Mouse (Mus musculus): ENCODE measurements around the gene Agl. TPM values are rescaled to one million over a fixed set of nuclear protein-coding genes. Genes with fewer than 3 reads are reported as not detected.
"Not testable (repeated sequence)": the region's sequence is repeated elsewhere in the genome, so short reads cannot be mapped to it uniquely, and the experiment has no call there.

The Agl gene
- polyA plus RNA-seq, 1 experiment from 2014 or later = 150 TPM

DNA sequence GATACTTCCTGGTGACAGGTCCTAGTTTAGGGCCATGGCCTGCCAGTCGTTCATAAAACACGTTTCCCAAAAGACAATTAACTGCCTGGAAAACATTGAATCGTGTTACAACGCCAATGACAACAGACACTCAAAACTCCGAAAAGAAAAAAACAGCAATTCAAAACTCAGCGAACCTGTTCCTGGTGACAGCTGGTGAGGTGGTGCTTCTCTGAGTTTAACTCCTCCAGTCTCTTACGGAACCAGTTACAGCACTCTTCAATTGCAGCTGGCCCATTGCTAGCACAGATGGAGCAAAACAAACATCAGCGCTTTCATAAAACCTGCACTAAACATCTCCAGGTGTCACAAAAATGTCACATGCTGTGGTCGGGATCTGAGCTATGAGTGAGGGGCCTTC is 21.4 kb downstream of the Agl start:
- H3K9me3 ChIP-seq (replicated peaks) = no peaks in the 10 kb centered on the region
- 83% methylated on average over 9 of the region's 9 CpGs for WGBS
- no peak overlapping the region for H3K9ac ChIP-seq
- H3K27ac ChIP-seq = no peak overlapping the region
- H3K36me3 ChIP-seq = peaks cover 90% of the 10 kb centered on the region
- no peaks in the 10 kb centered on the region for H3K27me3 ChIP-seq
- H3K4me2 ChIP-seq = no peak overlapping the region
- no peaks in the 10 kb centered on the region for H3K4me1 ChIP-seq (replicated peaks)
- ATAC-seq (replicated peaks; ENCODE audit: insufficient number of reproducible peaks, insufficient read depth, low FRiP score, low read depth) = no peak
- H3K4me3 ChIP-seq = no peak overlapping the region

DNA sequence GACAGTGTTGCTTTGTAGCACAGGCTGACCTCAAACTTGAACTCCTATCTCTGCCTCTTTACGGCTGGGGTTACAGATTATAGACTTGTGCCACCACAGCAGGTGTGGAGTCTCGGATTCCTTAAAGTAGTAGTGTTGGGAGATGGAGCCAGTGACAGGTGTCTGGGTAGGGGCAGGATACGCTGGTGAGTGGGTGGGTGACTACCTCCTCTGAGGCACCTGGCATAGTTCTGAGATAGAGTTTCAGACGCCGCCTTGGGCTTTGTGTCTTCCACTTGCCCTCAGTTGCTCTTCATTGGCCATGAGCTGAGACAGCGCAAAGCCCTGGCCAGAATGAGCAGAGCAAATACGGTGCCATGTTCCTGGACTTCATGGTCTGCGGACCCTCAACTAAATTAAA is 22.1 kb downstream of the Agl start:
- 95% methylated on average over 8 of the region's 8 CpGs for WGBS

DNA sequence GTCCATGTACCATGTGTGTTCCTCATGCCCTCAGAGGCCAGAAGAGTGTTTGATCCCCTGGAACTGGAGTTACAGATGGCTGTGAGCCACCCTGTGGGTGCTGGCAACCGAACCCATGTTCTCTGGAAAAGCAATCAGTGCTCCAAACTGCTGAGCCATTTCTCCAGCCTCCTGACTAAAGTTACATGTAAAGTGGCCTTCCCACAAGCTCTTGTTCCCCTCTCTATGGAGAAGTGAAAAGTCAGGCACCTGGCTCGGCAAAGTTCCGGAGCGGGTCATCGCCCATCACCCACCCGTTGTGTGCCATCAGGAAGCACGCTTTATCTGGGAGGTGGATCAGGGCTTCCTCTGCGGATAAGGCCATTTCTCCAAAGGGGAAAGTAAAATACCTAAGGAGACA is 23.2 kb downstream of the Agl start:
- WGBS = 88% methylated on average over 8 of the region's 8 CpGs
- peaks cover 90% of the 10 kb centered on the region for H3K36me3 ChIP-seq
- no peak overlapping the region for H3K4me3 ChIP-seq
- no peak overlapping the region for H3K9ac ChIP-seq
- no peaks in the 10 kb centered on the region for H3K27me3 ChIP-seq
- H3K27ac ChIP-seq = no peak overlapping the region
- H3K4me1 ChIP-seq (replicated peaks) = no peaks in the 10 kb centered on the region
- no peaks in the 10 kb centered on the region for H3K9me3 ChIP-seq (replicated peaks)
- ATAC-seq (replicated peaks; ENCODE audit: insufficient number of reproducible peaks, insufficient read depth, low FRiP score, low read depth) = no peak
- H3K4me2 ChIP-seq = no peak overlapping the region

More for the DNA sequence above, 22.1 kb downstream of the Agl start:
- Histone ChIP-seq H3K27me3 (no peaks in the 10 kb centered on the region), H3K36me3 (peaks cover 90% of the 10 kb centered on the region), H3K4me1 (replicated peaks) (no peaks in the 10 kb centered on the region), H3K4me3 (no peak overlapping the region), H3K9me3 (replicated peaks) (no peaks in the 10 kb centered on the region), H3K27ac (no peak overlapping the region), H3K9ac (no peak overlapping the region), H3K4me2 (no peak overlapping the region)
- ATAC-seq (replicated peaks; ENCODE audit: insufficient number of reproducible peaks, insufficient read depth, low FRiP score, low read depth) = no peak

DNA sequence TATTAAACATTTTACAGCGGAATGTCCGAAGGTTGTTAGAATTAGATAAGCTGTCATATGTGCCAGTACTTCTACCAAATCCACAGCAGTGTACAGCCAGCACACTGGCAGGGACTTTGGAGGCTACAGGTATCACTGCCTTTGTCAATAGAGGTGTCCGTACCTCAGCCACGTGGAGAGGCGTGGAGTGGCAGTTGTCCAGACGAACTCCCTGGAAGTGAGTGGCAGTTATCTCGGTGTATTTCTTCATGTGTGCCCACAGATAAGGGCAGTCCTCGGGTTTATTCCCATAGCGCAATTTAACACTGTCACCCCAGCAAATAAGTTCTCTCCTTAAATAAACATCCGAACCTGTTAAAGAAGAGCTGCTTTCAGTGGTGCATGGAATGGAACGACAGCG is 23.7 kb downstream of the Agl start:
- Histone ChIP-seq H3K9ac (no peak overlapping the region), H3K27ac (no peak overlapping the region), H3K4me3 (no peak overlapping the region), H3K4me1 (replicated peaks) (no peaks in the 10 kb centered on the region), H3K4me2 (no peak overlapping the region), H3K9me3 (replicated peaks) (no peaks in the 10 kb centered on the region), H3K27me3 (no peaks in the 10 kb centered on the region), H3K36me3 (peaks cover 90% of the 10 kb centered on the region)
- 79% methylated on average over 12 of the region's 12 CpGs for WGBS
- no peak for ATAC-seq (replicated peaks; ENCODE audit: insufficient number of reproducible peaks, insufficient read depth, low FRiP score, low read depth)

DNA sequence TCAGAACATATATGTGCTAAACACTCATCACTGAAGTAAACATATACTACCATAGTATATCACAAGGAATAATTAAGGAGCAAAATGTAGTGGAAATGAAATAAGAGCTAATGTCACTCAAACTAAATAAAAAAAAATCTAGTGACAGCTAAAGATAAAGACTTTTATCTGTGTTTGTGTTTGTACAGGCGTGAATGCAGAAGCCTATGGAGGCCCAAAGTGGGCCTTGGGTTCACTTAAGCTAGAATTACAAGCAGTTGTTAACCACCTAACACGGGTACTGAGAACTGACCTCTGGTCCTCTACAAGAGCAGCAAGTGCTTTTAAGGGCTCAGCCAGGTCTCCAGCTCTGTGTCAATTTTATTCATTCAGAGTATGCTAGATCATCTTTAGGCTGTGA is 31.0 kb downstream of the Agl start:
- H3K9me3 ChIP-seq (replicated peaks) = no peaks in the 10 kb centered on the region
- H3K4me2 ChIP-seq = no peak overlapping the region
- peaks cover 91% of the 10 kb centered on the region for H3K36me3 ChIP-seq
- no peaks in the 10 kb centered on the region for H3K4me1 ChIP-seq (replicated peaks)
- no peaks in the 10 kb centered on the region for H3K27me3 ChIP-seq
- H3K4me3 ChIP-seq = no peak overlapping the region
- no peak overlapping the region for H3K27ac ChIP-seq
- no peak for ATAC-seq (replicated peaks; ENCODE audit: insufficient number of reproducible peaks, insufficient read depth, low FRiP score, low read depth)
- no peak overlapping the region for H3K9ac ChIP-seq
- WGBS = 74% methylated on average over 2 of the region's 2 CpGs

DNA sequence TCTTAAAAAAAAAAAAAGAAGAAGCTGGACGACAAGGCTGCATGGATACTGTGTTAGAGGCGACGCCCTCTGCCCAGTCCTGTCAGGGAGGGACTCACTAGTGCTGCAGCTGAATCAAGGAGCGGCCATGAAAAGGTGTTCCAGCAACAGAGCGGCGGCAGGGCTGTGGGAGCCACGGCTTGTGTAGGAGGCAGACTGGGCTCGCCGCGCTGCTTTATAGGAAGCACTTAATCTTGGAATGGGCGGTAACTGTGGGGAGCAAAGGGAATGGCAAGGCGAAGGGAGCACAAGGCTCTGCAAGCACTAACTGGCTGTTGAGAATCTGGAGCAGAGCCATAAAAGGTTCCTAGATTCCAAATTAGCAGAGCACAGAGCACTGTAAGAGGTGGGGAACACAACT is 34.1 kb downstream of the Agl start:
- Histone ChIP-seq H3K4me3 (no peak overlapping the region), H3K4me2 (no peak overlapping the region), H3K27ac (no peak overlapping the region), H3K27me3 (no peaks in the 10 kb centered on the region), H3K9me3 (replicated peaks) (no peaks in the 10 kb centered on the region), H3K36me3 (peaks cover 84% of the 10 kb centered on the region), H3K9ac (no peak overlapping the region), H3K4me1 (replicated peaks) (no peaks in the 10 kb centered on the region)
- 84% methylated on average over 12 of the region's 12 CpGs for WGBS
- no peak for ATAC-seq (replicated peaks; ENCODE audit: insufficient number of reproducible peaks, insufficient read depth, low FRiP score, low read depth)

DNA sequence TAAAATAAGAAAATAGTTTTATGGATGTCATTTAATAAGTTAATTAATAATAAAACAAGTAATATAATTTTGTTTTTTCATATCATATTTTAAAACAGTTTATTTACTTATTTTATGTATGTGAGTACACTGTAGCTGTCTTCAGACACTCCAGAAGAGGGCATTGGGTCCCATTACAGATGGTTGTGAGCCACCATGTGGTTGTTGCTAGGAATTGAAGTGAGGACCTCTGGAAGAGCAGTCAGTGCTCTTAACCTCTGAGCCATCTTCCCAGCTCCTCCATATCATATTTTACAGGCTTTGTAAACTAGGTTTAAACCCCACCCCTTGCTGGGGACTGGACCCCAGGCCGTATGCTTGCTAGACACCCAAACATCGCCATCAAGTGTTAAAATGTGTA is 36.4 kb downstream of the Agl start:
- ATAC-seq (replicated peaks; ENCODE audit: insufficient number of reproducible peaks, insufficient read depth, low FRiP score, low read depth) = no peak

DNA sequence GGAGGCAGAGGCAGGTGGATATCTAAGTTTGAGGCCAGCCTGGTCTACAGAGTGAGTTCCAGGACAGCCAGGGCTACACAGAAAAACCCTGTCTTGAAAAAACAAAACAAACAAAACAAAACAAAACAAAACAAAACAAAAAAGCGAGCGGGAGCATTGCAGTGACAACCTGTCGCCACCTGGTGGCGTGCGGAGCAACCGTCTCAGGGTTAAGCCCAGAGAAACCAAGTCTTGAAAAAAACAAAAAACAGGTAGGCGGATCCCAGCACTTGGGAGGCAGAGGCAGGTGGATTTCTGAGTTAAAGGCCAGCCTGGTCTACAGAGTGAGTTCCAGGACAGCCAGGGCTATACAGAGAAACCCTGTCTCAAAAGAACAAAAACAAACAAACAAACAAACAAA is 41.0 kb downstream of the Agl start:
- not testable (repeated sequence) for H3K27me3 ChIP-seq; H3K9ac ChIP-seq; H3K27ac ChIP-seq; H3K4me3 ChIP-seq; H3K4me1 ChIP-seq (replicated peaks); ATAC-seq (replicated peaks; ENCODE audit: insufficient number of reproducible peaks, insufficient read depth, low FRiP score, low read depth); H3K9me3 ChIP-seq (replicated peaks); H3K4me2 ChIP-seq
- H3K36me3 ChIP-seq = peaks cover 54% of the 10 kb centered on the region
- WGBS = 86% methylated on average over 7 of the region's 7 CpGs

More for the DNA sequence above, 36.4 kb downstream of the Agl start:
- WGBS = 84% methylated on average over 2 of the region's 2 CpGs
- no peaks in the 10 kb centered on the region for H3K9me3 ChIP-seq (replicated peaks)
- H3K27me3 ChIP-seq = no peaks in the 10 kb centered on the region
- H3K9ac ChIP-seq = no peak overlapping the region
- no peak overlapping the region for H3K27ac ChIP-seq
- H3K4me2 ChIP-seq = no peak overlapping the region
- peaks cover 79% of the 10 kb centered on the region for H3K36me3 ChIP-seq
- no peaks in the 10 kb centered on the region for H3K4me1 ChIP-seq (replicated peaks)
- no peak overlapping the region for H3K4me3 ChIP-seq

DNA sequence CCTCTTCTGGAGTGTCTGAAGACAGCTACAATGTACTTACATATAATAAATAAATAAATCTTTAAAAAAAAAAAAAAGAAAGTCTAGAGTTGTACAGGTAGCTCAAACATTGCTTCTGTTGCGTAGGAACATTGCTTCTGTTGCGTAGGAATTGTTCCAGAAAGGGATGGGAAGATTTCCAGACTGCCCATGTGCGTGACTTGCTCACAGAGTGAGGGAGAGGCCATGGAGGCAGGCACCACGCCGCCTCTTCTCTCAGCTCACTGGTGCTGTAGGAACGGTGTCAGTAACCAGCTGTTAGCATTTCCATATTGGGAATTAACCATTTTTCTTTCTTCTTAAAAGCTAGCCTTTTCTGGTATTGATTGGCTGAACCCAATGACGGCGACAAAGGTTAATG is 55.1 kb downstream of the Agl start:
- H3K4me3 ChIP-seq = no peak overlapping the region
- ATAC-seq (replicated peaks; ENCODE audit: insufficient number of reproducible peaks, insufficient read depth, low FRiP score, low read depth) = no peak
- no peak overlapping the region for H3K4me2 ChIP-seq
- 92% methylated on average over 8 of the region's 8 CpGs for WGBS
- H3K9me3 ChIP-seq (replicated peaks) = no peaks in the 10 kb centered on the region
- peaks cover 80% of the 10 kb centered on the region for H3K36me3 ChIP-seq
- H3K9ac ChIP-seq = no peak overlapping the region
- H3K27me3 ChIP-seq = no peaks in the 10 kb centered on the region
- no peak overlapping the region for H3K27ac ChIP-seq
- H3K4me1 ChIP-seq (replicated peaks) = no peaks in the 10 kb centered on the region

DNA sequence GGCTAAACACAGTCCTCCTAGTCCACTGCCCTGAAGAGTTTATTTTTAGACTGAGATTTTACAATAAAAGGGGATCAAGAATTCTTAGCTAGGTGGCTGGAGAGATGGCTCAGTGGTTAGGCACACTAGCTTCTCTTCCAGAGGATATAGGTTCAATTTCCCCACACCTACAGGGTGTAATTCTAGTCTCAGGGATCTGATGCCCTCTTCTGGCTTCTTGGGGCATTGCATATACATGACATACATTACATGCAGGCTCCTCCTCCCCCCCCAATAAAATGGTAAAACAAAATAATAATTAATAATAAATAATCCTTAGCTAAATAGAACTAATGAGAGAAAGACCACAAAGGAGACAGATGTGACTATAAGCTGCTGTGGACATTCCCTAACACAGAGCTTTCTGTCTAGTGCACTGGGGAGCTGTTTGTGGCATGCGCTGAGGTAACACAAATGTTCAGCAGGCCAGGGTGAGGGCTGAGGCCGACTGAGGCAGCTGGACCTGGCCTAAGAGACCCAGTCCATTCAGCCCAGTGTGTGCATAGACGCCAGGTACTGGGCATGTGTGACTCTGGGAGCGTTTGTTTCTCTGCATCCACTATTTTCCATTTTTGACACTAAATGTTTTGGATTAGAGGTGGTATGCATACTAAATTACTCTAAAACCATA is 56.6 kb downstream of the Agl start:
- Histone ChIP-seq H3K9me3 (replicated peaks) (no peaks in the 10 kb centered on the region), H3K9ac (no peak overlapping the region), H3K4me2 (no peak overlapping the region), H3K4me3 (no peak overlapping the region), H3K36me3 (peaks cover 69% of the 10 kb centered on the region), H3K27me3 (no peaks in the 10 kb centered on the region), H3K27ac (no peak overlapping the region), H3K4me1 (replicated peaks) (no peaks in the 10 kb centered on the region)
- no peak for ATAC-seq (replicated peaks; ENCODE audit: insufficient number of reproducible peaks, insufficient read depth, low FRiP score, low read depth)
- WGBS = 78% methylated on average over 4 of the region's 4 CpGs

DNA sequence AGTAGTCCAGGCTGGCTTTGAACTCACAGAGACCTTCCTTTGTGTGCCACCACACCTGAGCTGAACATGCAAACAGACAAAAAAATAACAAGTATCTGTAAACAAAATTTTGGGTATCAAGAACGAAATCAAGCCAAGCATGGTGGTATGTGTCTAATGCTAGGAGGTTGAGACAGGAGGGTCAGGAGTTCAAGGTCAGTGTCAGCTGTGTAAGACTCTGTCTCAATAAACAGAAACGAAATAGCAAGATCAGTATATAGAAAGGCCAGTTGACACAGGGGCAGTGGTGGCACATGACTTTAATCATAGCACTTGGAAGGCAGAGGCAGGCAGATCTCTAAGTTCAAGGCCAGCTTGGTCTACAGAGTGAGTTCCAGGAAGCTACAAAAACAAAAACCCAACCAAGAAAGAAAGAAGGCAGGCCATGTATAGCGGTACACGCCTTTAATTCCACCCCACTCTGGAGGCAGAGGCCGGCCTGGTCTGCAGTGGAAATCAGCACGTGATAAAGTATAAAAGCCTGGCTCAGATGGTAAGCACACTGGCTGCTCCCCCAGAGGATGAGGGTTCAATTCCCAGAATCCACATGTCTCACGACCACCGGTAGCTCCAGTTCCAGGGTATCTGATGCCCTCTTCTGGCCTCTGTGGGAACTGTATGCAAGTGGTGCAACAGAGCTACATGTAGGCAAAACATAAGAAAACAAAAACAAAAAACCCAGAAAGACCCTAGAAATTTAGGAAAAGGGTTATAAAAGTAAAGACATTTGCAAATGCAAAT is 59.4 kb downstream of the Agl start:
- no peak overlapping the region for H3K4me3 ChIP-seq
- H3K27ac ChIP-seq = no peak overlapping the region
- H3K4me2 ChIP-seq = no peak overlapping the region
- no peaks in the 10 kb centered on the region for H3K9me3 ChIP-seq (replicated peaks)
- no peak for ATAC-seq (replicated peaks; ENCODE audit: insufficient number of reproducible peaks, insufficient read depth, low FRiP score, low read depth)
- peaks cover 73% of the 10 kb centered on the region for H3K36me3 ChIP-seq
- H3K9ac ChIP-seq = no peak overlapping the region
- no peaks in the 10 kb centered on the region for H3K27me3 ChIP-seq
- 58% methylated on average over 8 of the region's 8 CpGs for WGBS
- H3K4me1 ChIP-seq (replicated peaks) = no peaks in the 10 kb centered on the region

DNA sequence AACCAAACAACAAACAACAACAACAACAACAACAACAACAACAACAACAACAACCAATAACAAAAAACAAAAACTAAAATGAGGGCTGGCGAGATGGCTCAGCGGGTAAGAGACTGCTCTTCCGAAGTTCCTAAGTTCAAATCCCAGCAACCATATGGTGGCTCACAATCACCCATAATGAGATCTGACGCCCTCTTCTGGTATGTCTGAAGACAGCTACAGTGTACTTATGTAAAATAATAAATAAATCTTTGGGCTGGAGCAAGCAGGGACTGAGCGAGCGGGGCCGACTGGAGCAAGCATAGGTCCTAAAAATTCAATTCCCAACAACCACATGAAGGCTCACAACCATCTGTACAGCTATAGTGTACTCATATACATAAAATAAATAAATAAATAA is 60.3 kb downstream of the Agl start:
- H3K36me3 ChIP-seq = peaks cover 72% of the 10 kb centered on the region
- H3K27me3 ChIP-seq; ATAC-seq (replicated peaks; ENCODE audit: insufficient number of reproducible peaks, insufficient read depth, low FRiP score, low read depth); H3K4me2 ChIP-seq; H3K4me3 ChIP-seq; H3K27ac ChIP-seq; H3K9me3 ChIP-seq (replicated peaks); H3K9ac ChIP-seq; H3K4me1 ChIP-seq (replicated peaks): not testable (repeated sequence)
- 87% methylated on average over 7 of the region's 7 CpGs for WGBS

Measured in heart, embryonic 15.5 days (tissue).